12 mouse cellular contexts compared by ENCODE assay signal in genomic region chr4:84407328-84408028, GRCm38 (mm10).
DNase-seq lines count a peak whose midpoint lies in the region; ATAC-seq and TF ChIP-seq lines count a peak whose summit lies in the region.
"Had no signal": no experiment of that assay in that cellular context is flagged by ENCODE, and none has a peak within 500 bp of the region (broad histone marks: within the 10 kb centered on the region; RNA-seq: fewer than 3 reads in every experiment).

No protein-coding gene starts in this region.

- no peak for DNase-seq in testis, postnatal 10 days (ENCODE audit: low spot score)
- DNase-seq in testis, postnatal 14 days (ENCODE audit: low spot score): peak; percentile 10
- DNase-seq in frontal cortex, postnatal 10 days (ENCODE audit: low spot score in 2 of 2): no peak
- no peak for DNase-seq in T-cell, adult 2 months (ENCODE audit: low spot score)
- DNase-seq: gastrocnemius, postnatal 36 days had no signal

- H3K36me3 ChIP-seq in testis, adult 2 months (ENCODE audit: control insufficient read depth, insufficient read depth, low read length): no peaks in the 10 kb centered on the region
- no peaks in the 10 kb centered on the region for H3K36me3 ChIP-seq in lung, embryonic 16.5 days (ENCODE audit: control insufficient read depth, insufficient read depth, low read length)
- H3K36me3 ChIP-seq: hindbrain, embryonic 15.5 days; limb, embryonic 12.5 days; midbrain, embryonic 12.5 days had no signal

- H3K9me3 ChIP-seq in lung, embryonic 16.5 days (ENCODE audit: control insufficient read depth, low read length): no peaks in the 10 kb centered on the region
- H3K9me3 ChIP-seq: hindbrain, embryonic 15.5 days; limb, embryonic 12.5 days; midbrain, embryonic 12.5 days had no signal

- H3K4me2 ChIP-seq in lung, embryonic 16.5 days (ENCODE audit: low read depth, low read length): no peak overlapping the region
- H3K4me2 ChIP-seq: hindbrain, embryonic 15.5 days; limb, embryonic 12.5 days; midbrain, embryonic 12.5 days had no signal

- H3K27ac ChIP-seq in testis, adult 2 months (ENCODE audit: control insufficient read depth, insufficient read depth, low read depth, low read length): no peak overlapping the region
- peak overlapping the region; percentile 61 for H3K27ac ChIP-seq in lung, embryonic 16.5 days (ENCODE audit: low read length)
- H3K27ac ChIP-seq: hindbrain, embryonic 15.5 days; limb, embryonic 12.5 days; midbrain, embryonic 12.5 days had no signal

- peak; percentile 95 for ATAC-seq in granulocyte monocyte progenitor cell, adult 5-6 weeks (replicated peaks; ENCODE audit: poor library complexity, severe bottlenecking)
- ATAC-seq in lung, embryonic 16.5 days (ENCODE audit: low read depth): peak; percentile 64
- no peak for ATAC-seq in megakaryocyte-erythroid progenitor cell, adult 5-6 weeks (replicated peaks; ENCODE audit: low FRiP score, low TSS enrichment, poor library complexity, severe bottlenecking)

- no peak overlapping the region for H3K9ac ChIP-seq in lung, embryonic 16.5 days (ENCODE audit: low read length)
- H3K9ac ChIP-seq: hindbrain, embryonic 15.5 days; limb, embryonic 12.5 days; midbrain, embryonic 12.5 days had no signal

- H3K27me3 ChIP-seq in testis, adult 2 months (ENCODE audit: control insufficient read depth, insufficient read depth, low read length): no peaks in the 10 kb centered on the region
- H3K27me3 ChIP-seq in lung, embryonic 16.5 days (ENCODE audit: control insufficient read depth, insufficient read depth, low read depth, low read length): no peaks in the 10 kb centered on the region
- H3K27me3 ChIP-seq: hindbrain, embryonic 15.5 days; limb, embryonic 12.5 days; midbrain, embryonic 12.5 days had no signal

- TF ChIP-seq POLR2A in testis, adult 2 months (IDR thresholded peaks at IDR 0.05; ENCODE audit: control insufficient read depth, low read depth, low read length): no peak

- H3K4me1 ChIP-seq in testis, adult 2 months (ENCODE audit: control insufficient read depth, insufficient read depth, low read length): peaks cover 2% of the 10 kb centered on the region
- H3K4me1 ChIP-seq in lung, embryonic 16.5 days (replicated peaks; ENCODE audit: control insufficient read depth, insufficient read depth, low read length): peaks cover 6% of the 10 kb centered on the region; the same call in 1 of the 2 replicates
- H3K4me1 ChIP-seq: hindbrain, embryonic 15.5 days; midbrain, embryonic 12.5 days had no signal

- 21% methylated on average over 6 of the region's 6 CpGs for WGBS in lung, embryonic 16.5 days

- TF ChIP-seq CTCF in testis, adult 2 months (IDR thresholded peaks at IDR 0.05; ENCODE audit: control insufficient read depth, insufficient read depth, insufficient replicate concordance, low read depth, low read length): no peak

- H3K4me3 ChIP-seq in testis, adult 2 months (ENCODE audit: control insufficient read depth, low read depth, low read length): peak overlapping the region; percentile 63
- no peak overlapping the region for H3K4me3 ChIP-seq in lung, embryonic 16.5 days (ENCODE audit: low read length)
- H3K4me3 ChIP-seq: hindbrain, embryonic 15.5 days; limb, embryonic 12.5 days; midbrain, embryonic 12.5 days had no signal
